In the genomic region with DNA sequence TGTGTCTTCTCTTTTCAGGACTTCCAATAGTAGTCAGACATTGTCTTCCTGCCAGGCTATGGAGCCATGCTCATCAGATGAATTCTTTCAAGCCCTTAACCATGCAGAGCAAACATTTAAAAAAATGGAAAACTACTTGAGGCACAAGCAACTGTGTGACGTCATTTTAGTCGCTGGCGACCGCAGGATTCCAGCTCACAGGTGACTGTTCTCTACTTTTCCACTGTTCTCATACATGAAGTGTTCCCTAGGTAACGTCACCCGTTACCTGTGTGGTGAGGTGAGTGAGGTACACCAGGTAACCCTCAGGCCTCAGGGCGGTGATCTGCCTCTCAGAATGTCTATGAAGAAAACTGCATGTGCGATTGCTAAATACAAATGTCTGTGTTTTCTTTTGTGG, we compare ENCODE assay signal across 25 mouse cellular contexts. TPM values are rescaled to one million over a fixed set of nuclear protein-coding genes. Genes with fewer than 3 reads are reported as not detected.
"Had no signal": no experiment of that assay in that cellular context is flagged by ENCODE, and none has a peak within 500 bp of the region (broad histone marks: within the 10 kb centered on the region; RNA-seq: fewer than 3 reads in every experiment).

No protein-coding gene starts in this region.

- H3K9ac ChIP-seq: heart, embryonic 12.5 days; hindbrain, embryonic 13.5 days; hindbrain, embryonic 15.5 days; kidney, embryonic 15.5 days; limb, embryonic 13.5 days; limb, embryonic 15.5 days had no signal

- H3K4me2 ChIP-seq: heart, embryonic 12.5 days; hindbrain, embryonic 13.5 days; hindbrain, embryonic 15.5 days; kidney, embryonic 15.5 days; limb, embryonic 13.5 days; limb, embryonic 15.5 days had no signal

- ATAC-seq: hindbrain, postnatal 0 days; intestine, embryonic 16.5 days had no signal

- H3K27ac ChIP-seq: gastrocnemius, adult 2 months; heart, embryonic 10.5 days; hindbrain, embryonic 13.5 days; hindbrain, embryonic 15.5 days; hindbrain, postnatal 0 days; kidney, embryonic 15.5 days; kidney, postnatal 0 days; limb, embryonic 13.5 days; limb, embryonic 15.5 days had no signal

- DNase-seq: gastrocnemius, adult 2 months; gastrocnemius, postnatal 10 days; gastrocnemius, postnatal 25 days; heart, adult 18-20 months; heart, postnatal 10 days; heart, postnatal 36 days; kidney, adult 11 months; kidney, adult 2 months; kidney, adult 9 months; kidney, postnatal 14 days; kidney, postnatal 36 days; layer of hippocampus, adult 9-11 months; layer of hippocampus, postnatal 36 days; left cerebral cortex, postnatal 4 days had no signal

- H3K4me3 ChIP-seq: gastrocnemius, adult 2 months; heart, embryonic 10.5 days; heart, embryonic 12.5 days; hindbrain, embryonic 13.5 days; hindbrain, embryonic 15.5 days; kidney, embryonic 15.5 days; limb, embryonic 13.5 days; limb, embryonic 15.5 days had no signal

- H3K27me3 ChIP-seq: heart, embryonic 12.5 days; hindbrain, embryonic 13.5 days; hindbrain, embryonic 15.5 days; kidney, embryonic 15.5 days; limb, embryonic 13.5 days; limb, embryonic 15.5 days had no signal

- H3K4me1 ChIP-seq: kidney, embryonic 15.5 days; limb, embryonic 15.5 days had no signal

- H3K9me3 ChIP-seq: heart, embryonic 10.5 days; heart, embryonic 12.5 days; hindbrain, embryonic 13.5 days; hindbrain, embryonic 15.5 days; kidney, embryonic 15.5 days; limb, embryonic 13.5 days; limb, embryonic 15.5 days had no signal

RNA-seq across cellular contexts. Expression of gene Tmem156, which starts 49.3 kb away (rescaled TPM):
- total RNA-seq: gastrocnemius, adult 2 months; gastrocnemius, postnatal 25 days; left cerebral cortex, postnatal 4 days had no signal
- polyA plus RNA-seq: heart, embryonic 14.5 days; hindbrain, embryonic 13.5 days; hindbrain, embryonic 15.5 days had no signal
